Mouse (Mus musculus): ENCODE data around the gene Adamts16. TPM values are rescaled to one million over a fixed set of nuclear protein-coding genes. Genes with fewer than 3 reads are reported as not detected.
A peak's percentile ranks its signal among the peaks of the same experiment; 100 is the strongest.

The Adamts16 gene
- polyA plus RNA-seq, 1 experiment from 2014 or later = 1.4 TPM

GRCm38 (mm10) chr13:70702904-70703303 is 138.7 kb downstream of the Adamts16 start:
- ATAC-seq (ENCODE audit: low FRiP score, low TSS enrichment) (no peak), DNase-seq (no peak)
- no peak overlapping the region for H3K27ac ChIP-seq (replicated peaks; ENCODE audit: low read depth, low read length)
- no peak overlapping the region for H3K4me3 ChIP-seq (replicated peaks; ENCODE audit: low read depth, low read length)
- H3K36me3 ChIP-seq (ENCODE audit: control insufficient read depth, insufficient read depth, low read length) = no peaks in the 10 kb centered on the region
- H3K9me3 ChIP-seq (ENCODE audit: control insufficient read depth, low read length) = no peaks in the 10 kb centered on the region
- no peaks in the 10 kb centered on the region for H3K4me1 ChIP-seq (ENCODE audit: control insufficient read depth, insufficient read depth, low read length)
- no peak overlapping the region for H3K4me2 ChIP-seq (ENCODE audit: low read length)
- H3K27me3 ChIP-seq (ENCODE audit: control insufficient read depth, insufficient read depth, low read length) = no peaks in the 10 kb centered on the region
- 75% methylated on average over 4 of the region's 4 CpGs for WGBS
- H3K9ac ChIP-seq (replicated peaks; ENCODE audit: low read length) = no peak overlapping the region

DNA sequence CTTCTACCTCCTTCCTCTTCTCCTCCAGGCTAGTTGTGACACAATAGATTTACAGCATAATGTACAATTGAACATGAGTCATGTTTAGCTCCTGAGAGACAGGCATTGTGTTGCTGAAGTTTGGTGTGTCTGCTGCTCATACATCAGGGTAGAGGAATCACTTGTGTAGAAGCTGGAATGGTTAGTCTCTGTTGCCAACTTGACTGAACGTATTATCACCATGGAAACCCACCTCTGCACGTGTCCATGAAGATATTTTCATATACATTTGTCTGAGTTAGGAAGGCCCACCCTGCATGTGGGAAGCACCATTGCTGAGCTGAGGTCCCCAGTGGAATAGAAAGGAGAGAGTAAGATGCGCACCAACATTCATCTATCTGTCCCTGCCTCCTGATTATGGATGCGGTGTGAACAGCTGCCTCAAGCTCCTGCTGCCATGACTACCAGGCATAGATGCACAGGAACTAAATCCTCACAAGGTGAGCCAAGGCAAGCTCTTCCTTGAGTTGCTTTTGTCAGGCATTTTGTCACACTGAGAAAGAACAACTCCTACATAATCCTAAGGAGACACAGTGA is 142.7 kb downstream of the Adamts16 start:
- H3K36me3 ChIP-seq (ENCODE audit: control insufficient read depth, insufficient read depth, low read length) = no peaks in the 10 kb centered on the region
- no peak overlapping the region for H3K27ac ChIP-seq (replicated peaks; ENCODE audit: low read depth, low read length)
- no peaks in the 10 kb centered on the region for H3K27me3 ChIP-seq (ENCODE audit: control insufficient read depth, insufficient read depth, low read length)
- ATAC-seq (ENCODE audit: low FRiP score, low TSS enrichment) (no peak), DNase-seq (no peak)
- no peak overlapping the region for H3K4me2 ChIP-seq (ENCODE audit: low read length)
- WGBS = 70% methylated on average over 4 of the region's 4 CpGs
- H3K9ac ChIP-seq (replicated peaks; ENCODE audit: low read length) = no peak overlapping the region
- no peaks in the 10 kb centered on the region for H3K9me3 ChIP-seq (ENCODE audit: control insufficient read depth, low read length)
- H3K4me3 ChIP-seq (replicated peaks; ENCODE audit: low read depth, low read length) = no peak overlapping the region
- H3K4me1 ChIP-seq (ENCODE audit: control insufficient read depth, insufficient read depth, low read length) = no peaks in the 10 kb centered on the region

- Histone ChIP-seq H3K4me2 (ENCODE audit: low read length) (no peak overlapping the region), H3K9ac (replicated peaks; ENCODE audit: low read length) (no peak overlapping the region), H3K4me1 (ENCODE audit: control insufficient read depth, insufficient read depth, low read length) (0 out of 2 replicates have a peak, but pooled peaks cover 6% of the 10 kb centered on the region), H3K36me3 (ENCODE audit: control insufficient read depth, insufficient read depth, low read length) (no peaks in the 10 kb centered on the region), H3K27ac (replicated peaks; ENCODE audit: low read depth, low read length) (no peak overlapping the region), H3K27me3 (ENCODE audit: control insufficient read depth, insufficient read depth, low read length) (no peaks in the 10 kb centered on the region), H3K9me3 (ENCODE audit: control insufficient read depth, low read length) (no peaks in the 10 kb centered on the region), H3K4me3 (replicated peaks; ENCODE audit: low read depth, low read length) (no peak overlapping the region)
- 69% methylated on average over 2 of the region's 2 CpGs for WGBS
- DNase-seq (no peak), ATAC-seq (ENCODE audit: low FRiP score, low TSS enrichment) (no peak)
Observed at GRCm38 (mm10) chr13:70689452-70689960, 152.1 kb downstream of the Adamts16 start.

GRCm38 (mm10) chr13:70685825-70686224 is 155.8 kb downstream of the Adamts16 start:
- no peak for ATAC-seq (ENCODE audit: low FRiP score, low TSS enrichment)
- no peak for DNase-seq
- Histone ChIP-seq H3K4me1 (ENCODE audit: control insufficient read depth, insufficient read depth, low read length) (0 out of 2 replicates have a peak, but pooled peaks cover 6% of the 10 kb centered on the region), H3K4me3 (replicated peaks; ENCODE audit: low read depth, low read length) (no peak overlapping the region), H3K36me3 (ENCODE audit: control insufficient read depth, insufficient read depth, low read length) (no peaks in the 10 kb centered on the region), H3K4me2 (ENCODE audit: low read length) (no peak overlapping the region), H3K27me3 (ENCODE audit: control insufficient read depth, insufficient read depth, low read length) (no peaks in the 10 kb centered on the region), H3K27ac (replicated peaks; ENCODE audit: low read depth, low read length) (no peak overlapping the region), H3K9ac (replicated peaks; ENCODE audit: low read length) (no peak overlapping the region), H3K9me3 (ENCODE audit: control insufficient read depth, low read length) (no peaks in the 10 kb centered on the region)
- 56% methylated on average over 5 of the region's 5 CpGs for WGBS

GRCm38 (mm10) chr13:70684976-70685609 is 156.5 kb downstream of the Adamts16 start:
- Histone ChIP-seq H3K4me1 (ENCODE audit: control insufficient read depth, insufficient read depth, low read length) (0 out of 2 replicates have a peak, but pooled peaks cover 6% of the 10 kb centered on the region), H3K9me3 (ENCODE audit: control insufficient read depth, low read length) (no peaks in the 10 kb centered on the region), H3K4me2 (ENCODE audit: low read length) (no peak overlapping the region), H3K4me3 (replicated peaks; ENCODE audit: low read depth, low read length) (no peak overlapping the region), H3K36me3 (ENCODE audit: control insufficient read depth, insufficient read depth, low read length) (no peaks in the 10 kb centered on the region), H3K27me3 (ENCODE audit: control insufficient read depth, insufficient read depth, low read length) (no peaks in the 10 kb centered on the region), H3K9ac (replicated peaks; ENCODE audit: low read length) (no peak overlapping the region), H3K27ac (replicated peaks; ENCODE audit: low read depth, low read length) (no peak overlapping the region)
- DNase-seq (peak; percentile 30), ATAC-seq (ENCODE audit: low FRiP score, low TSS enrichment) (no peak; the same call in 1 of the 2 replicates)
- WGBS = 57% methylated on average over 7 of the region's 7 CpGs

DNA sequence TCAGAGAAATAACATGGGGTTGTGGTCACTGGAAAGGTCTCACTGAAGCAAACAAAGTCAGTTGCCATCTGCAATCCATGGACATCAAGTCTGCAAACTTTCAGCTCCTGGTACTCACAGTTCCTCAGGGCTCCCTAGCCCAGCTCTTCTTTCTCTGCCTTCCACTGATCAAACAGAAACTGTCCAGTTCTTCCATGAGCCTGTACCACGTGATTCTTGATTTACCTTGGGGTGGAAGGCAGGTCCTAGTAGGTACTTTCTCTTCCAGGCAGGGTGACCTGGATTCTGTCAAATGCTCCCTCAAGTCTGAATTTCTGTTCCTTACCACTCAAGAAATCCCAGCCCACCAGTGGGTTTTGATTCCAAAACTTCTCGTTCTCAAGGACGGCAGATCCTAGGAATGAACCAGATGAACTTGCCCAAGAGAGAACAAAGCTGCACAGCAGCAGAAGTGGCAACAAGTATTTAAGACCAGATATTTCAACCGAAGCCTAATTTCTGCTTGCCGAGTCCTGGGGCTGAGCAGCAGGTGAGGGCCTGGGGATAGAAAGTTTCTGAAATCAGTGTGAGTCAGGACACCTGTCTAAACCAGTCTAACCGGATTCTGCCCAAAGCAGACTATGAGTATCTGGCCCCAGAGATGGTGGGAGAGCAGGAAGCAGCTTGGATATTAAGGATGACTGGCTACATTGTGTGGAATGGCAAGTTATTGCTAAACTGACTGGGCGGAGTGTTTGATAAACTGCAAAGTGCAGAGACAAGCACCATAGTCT is 160.0 kb downstream of the Adamts16 start:
- 0 out of 2 replicates have a peak, but pooled peaks cover 6% of the 10 kb centered on the region for H3K4me1 ChIP-seq (ENCODE audit: control insufficient read depth, insufficient read depth, low read length)
- no peak for ATAC-seq (ENCODE audit: low FRiP score, low TSS enrichment)
- no peaks in the 10 kb centered on the region for H3K9me3 ChIP-seq (ENCODE audit: control insufficient read depth, low read length)
- H3K9ac ChIP-seq (replicated peaks; ENCODE audit: low read length) = no peak overlapping the region
- no peak overlapping the region for H3K4me2 ChIP-seq (ENCODE audit: low read length)
- no peak for DNase-seq
- H3K27ac ChIP-seq (replicated peaks; ENCODE audit: low read depth, low read length) = no peak overlapping the region
- no peak overlapping the region for H3K4me3 ChIP-seq (replicated peaks; ENCODE audit: low read depth, low read length)
- no peaks in the 10 kb centered on the region for H3K36me3 ChIP-seq (ENCODE audit: control insufficient read depth, insufficient read depth, low read length)
- 89% methylated on average over 7 of the region's 7 CpGs for WGBS
- H3K27me3 ChIP-seq (ENCODE audit: control insufficient read depth, insufficient read depth, low read length) = no peaks in the 10 kb centered on the region

DNA sequence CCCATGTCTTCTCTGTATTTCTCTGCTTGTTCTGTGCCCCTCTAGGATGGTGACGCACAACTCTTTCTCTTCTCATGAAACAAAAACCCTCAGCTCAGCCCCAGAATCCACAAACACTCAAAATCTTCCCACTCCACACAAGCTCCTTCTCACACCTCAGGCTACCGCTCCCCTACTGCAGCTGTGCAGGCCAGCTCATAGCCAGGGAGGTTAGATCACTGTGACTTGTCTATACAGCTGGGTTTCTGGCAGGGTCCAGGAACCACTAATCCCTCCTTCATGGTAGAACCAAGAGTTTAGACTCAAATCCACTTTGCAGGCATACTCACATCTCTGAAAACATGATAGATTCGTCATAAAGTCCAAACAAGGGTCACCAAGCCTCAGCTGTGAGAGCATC is 161.3 kb downstream of the Adamts16 start:
- Histone ChIP-seq H3K27me3 (ENCODE audit: control insufficient read depth, insufficient read depth, low read length) (no peaks in the 10 kb centered on the region), H3K27ac (replicated peaks; ENCODE audit: low read depth, low read length) (no peak overlapping the region), H3K4me2 (ENCODE audit: low read length) (no peak overlapping the region), H3K36me3 (ENCODE audit: control insufficient read depth, insufficient read depth, low read length) (no peaks in the 10 kb centered on the region), H3K9me3 (ENCODE audit: control insufficient read depth, low read length) (no peaks in the 10 kb centered on the region), H3K4me3 (replicated peaks; ENCODE audit: low read depth, low read length) (no peak overlapping the region), H3K9ac (replicated peaks; ENCODE audit: low read length) (no peak overlapping the region), H3K4me1 (ENCODE audit: control insufficient read depth, insufficient read depth, low read length) (0 out of 2 replicates have a peak, but pooled peaks cover 6% of the 10 kb centered on the region)
- WGBS = 87% methylated on average over 3 of the region's 3 CpGs
- DNase-seq (no peak), ATAC-seq (ENCODE audit: low FRiP score, low TSS enrichment) (no peak)
